Mouse (Mus musculus) stomach, embryonic 15.5 days (tissue): Measurements from ENCODE around the gene Kazn. TPM values are rescaled to one million over a fixed set of nuclear protein-coding genes. Genes with fewer than 3 reads are reported as not detected.

Source experiments
- ATAC-seq: fragments of 200-750 bp; cut with Nextera tagmentation; 2 replicates; pipeline ENCODE4 v1.8.0; 2017; ENCODE audit warnings: low read depth, moderate number of reproducible peaks, moderate TSS enrichment; ENCODE audit not compliant: insufficient read depth, low FRiP score
- H3K27ac ChIP-seq: fragments of 300-500 bp; sonication (generic); 2 replicates; pipeline ENCODE4 v1.5.1; 2015; ENCODE audit warnings: mild to moderate bottlenecking, inconsistent platforms
- H3K27me3 ChIP-seq: fragments of 300-500 bp; sonication (generic); replicated peaks from 2 replicates; pipeline ENCODE4 v1.6.1; 2015; ENCODE audit warnings: inconsistent platforms
- H3K36me3 ChIP-seq: fragments of 300-500 bp; sonication (generic); 2 replicates; pipeline ENCODE4 v1.6.1; 2015; ENCODE audit warnings: inconsistent platforms
- H3K4me1 ChIP-seq: fragments of 300-500 bp; sonication (generic); 2 replicates; pipeline ENCODE4 v1.6.1; 2015; ENCODE audit warnings: inconsistent platforms
- H3K4me2 ChIP-seq: fragments of 300-500 bp; sonication (generic); 2 replicates; pipeline ENCODE4 v1.6.1; 2015; ENCODE audit warnings: mild to moderate bottlenecking, inconsistent platforms
- H3K4me3 ChIP-seq: fragments of 300-500 bp; sonication (generic); replicated peaks from 2 replicates; pipeline ENCODE4 v1.5.1; 2015; ENCODE audit warnings: inconsistent platforms
- H3K9ac ChIP-seq: fragments of 300-500 bp; sonication (generic); 2 replicates; pipeline ENCODE4 v1.6.1; 2015; ENCODE audit warnings: inconsistent platforms
- H3K9me3 ChIP-seq: fragments of 300-500 bp; sonication (generic); 2 replicates; pipeline ENCODE4 v1.6.1; 2016; ENCODE audit warnings: inconsistent platforms
- WGBS: fragments of 180-500 bp; shearing (Covaris S2); methylation state at CpG from one replicate; pipeline ENCODE4 v1.1.7; 2015; 5-methylcytosine and 5-hydroxymethylcytosine counted together
- polyA plus RNA-seq: library from polyadenylated mRNA; unstranded; fragments of >200 nt; fragmentation: Nextera tagmentation; extraction: Ambion mirVana; gene quantifications from 2 replicates; pipeline ENCODE4 v1.2.1, GENCODE M21; 2015

Gene Kazn
- polyA plus RNA-seq, 1 experiment from 2014 or later, result 17.1 TPM

DNA sequence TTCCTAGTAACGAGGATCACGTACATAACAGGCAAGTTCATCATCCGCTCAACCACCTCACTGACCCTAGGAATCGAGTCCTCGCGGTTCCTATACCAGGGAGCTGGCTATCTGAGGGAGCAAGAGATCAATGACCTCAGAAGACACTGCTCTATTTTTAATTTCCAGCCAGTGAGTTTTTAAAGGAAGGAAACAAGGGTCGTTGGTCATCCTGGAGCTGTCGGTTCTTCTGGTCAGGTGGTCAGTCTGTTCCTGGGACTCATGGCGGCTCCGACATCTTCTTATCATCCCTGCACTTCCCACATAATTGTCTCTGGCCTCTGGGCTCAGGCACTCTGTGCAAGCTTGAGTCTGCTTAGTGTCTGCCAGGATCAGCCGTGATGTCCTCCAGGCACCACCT, 144.8 kb downstream of the Kazn start:
- H3K4me1 ChIP-seq, result peaks cover 9% of the 10 kb centered on the region
- 76% methylated on average over 11 of the region's 11 CpGs for WGBS
- no peak for ATAC-seq

DNA sequence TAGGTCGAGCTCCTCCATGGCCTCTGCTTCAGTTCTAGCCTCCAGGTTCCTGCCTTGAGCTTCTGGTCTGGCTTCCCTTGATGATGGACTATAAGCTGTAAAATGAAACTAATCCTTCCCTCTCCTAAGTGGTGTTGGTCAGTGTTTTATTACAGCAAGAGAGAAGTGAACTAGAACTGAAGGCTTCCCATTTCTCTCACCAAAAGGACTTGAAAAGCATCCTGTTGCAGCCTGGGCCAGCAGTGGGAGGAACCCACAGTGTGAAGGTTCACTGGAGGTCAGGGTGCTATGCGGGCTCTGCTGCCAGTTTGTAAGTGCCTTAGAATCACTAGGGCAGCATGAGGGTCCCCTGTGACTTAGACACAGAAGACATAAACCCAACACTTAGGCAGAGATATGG, 148.1 kb downstream of the Kazn start:
- Histone ChIP-seq H3K4me3 (no peak overlapping the region), H3K9ac (no peak overlapping the region), H3K9me3 (no peaks in the 10 kb centered on the region), H3K4me2 (no peak overlapping the region), H3K4me1 (no peaks in the 10 kb centered on the region), H3K27ac (no peak overlapping the region), H3K36me3 (no peaks in the 10 kb centered on the region), H3K27me3 (no peaks in the 10 kb centered on the region)
- 72% methylated on average over 2 of the region's 2 CpGs for WGBS
- ATAC-seq, result no peak

More for the DNA sequence above, 144.8 kb downstream of the Kazn start:
- no peak overlapping the region for H3K4me2 ChIP-seq
- H3K9ac ChIP-seq, result no peak overlapping the region
- no peaks in the 10 kb centered on the region for H3K27me3 ChIP-seq
- H3K36me3 ChIP-seq, result no peaks in the 10 kb centered on the region
- no peak overlapping the region for H3K27ac ChIP-seq
- no peak overlapping the region for H3K4me3 ChIP-seq
- H3K9me3 ChIP-seq, result no peaks in the 10 kb centered on the region

DNA sequence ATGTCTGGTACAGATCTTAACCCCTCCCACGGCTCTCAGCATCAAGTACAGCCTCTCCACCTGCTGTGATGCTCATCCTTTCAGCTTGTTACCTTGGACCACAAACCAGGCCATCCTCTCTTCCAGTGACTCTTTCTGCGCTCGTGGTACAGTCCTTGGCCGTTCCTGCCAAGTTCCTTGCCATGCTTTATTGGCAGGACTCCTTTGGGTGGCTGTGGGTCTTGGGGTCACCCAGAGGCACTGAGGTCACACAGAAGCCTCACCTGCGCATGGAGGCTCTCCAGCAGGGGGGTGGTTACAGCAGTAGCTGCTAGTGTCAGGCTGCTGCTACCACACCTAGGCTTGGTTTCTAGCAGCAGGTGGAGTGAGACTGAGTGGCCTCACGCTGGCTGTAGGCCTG, 149.2 kb downstream of the Kazn start:
- WGBS, result 80% methylated on average over 6 of the region's 6 CpGs

DNA sequence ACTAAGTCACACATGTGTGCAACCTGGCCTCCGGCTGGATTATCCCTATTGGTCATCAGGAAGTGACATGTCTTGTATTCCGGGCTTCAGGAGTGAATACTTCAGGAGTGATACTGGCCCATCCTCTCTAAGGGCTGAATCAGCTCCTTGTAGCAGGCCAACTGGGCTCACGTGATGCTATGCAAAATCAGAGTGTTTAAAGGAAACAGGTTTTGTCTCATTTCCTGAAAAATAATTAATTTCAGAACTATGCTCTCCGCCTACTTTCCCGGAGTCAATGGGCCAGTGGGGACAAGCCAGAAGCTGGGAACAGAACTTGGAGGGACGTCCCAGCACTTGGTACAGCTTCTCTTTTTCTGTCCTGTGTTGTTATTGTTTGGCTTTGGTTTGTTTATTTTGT, 150.4 kb downstream of the Kazn start:
- H3K27me3 ChIP-seq, result no peaks in the 10 kb centered on the region
- H3K9ac ChIP-seq, result no peak overlapping the region
- H3K27ac ChIP-seq, result no peak overlapping the region
- no peaks in the 10 kb centered on the region for H3K36me3 ChIP-seq
- H3K9me3 ChIP-seq, result no peaks in the 10 kb centered on the region
- ATAC-seq, result no peak
- 54% methylated on average over 6 of the region's 6 CpGs for WGBS
- H3K4me3 ChIP-seq, result no peak overlapping the region
- H3K4me2 ChIP-seq, result no peak overlapping the region
- H3K4me1 ChIP-seq, result peaks cover 9% of the 10 kb centered on the region; the same call in 1 of the 2 replicates

More for the DNA sequence above, 149.2 kb downstream of the Kazn start:
- no peak overlapping the region for H3K4me2 ChIP-seq
- peaks cover 5% of the 10 kb centered on the region; the same call in 1 of the 2 replicates for H3K4me1 ChIP-seq
- no peak overlapping the region for H3K4me3 ChIP-seq
- no peaks in the 10 kb centered on the region for H3K9me3 ChIP-seq
- no peak overlapping the region for H3K27ac ChIP-seq
- no peaks in the 10 kb centered on the region for H3K36me3 ChIP-seq
- H3K27me3 ChIP-seq, result no peaks in the 10 kb centered on the region
- no peak for ATAC-seq
- no peak overlapping the region for H3K9ac ChIP-seq

DNA sequence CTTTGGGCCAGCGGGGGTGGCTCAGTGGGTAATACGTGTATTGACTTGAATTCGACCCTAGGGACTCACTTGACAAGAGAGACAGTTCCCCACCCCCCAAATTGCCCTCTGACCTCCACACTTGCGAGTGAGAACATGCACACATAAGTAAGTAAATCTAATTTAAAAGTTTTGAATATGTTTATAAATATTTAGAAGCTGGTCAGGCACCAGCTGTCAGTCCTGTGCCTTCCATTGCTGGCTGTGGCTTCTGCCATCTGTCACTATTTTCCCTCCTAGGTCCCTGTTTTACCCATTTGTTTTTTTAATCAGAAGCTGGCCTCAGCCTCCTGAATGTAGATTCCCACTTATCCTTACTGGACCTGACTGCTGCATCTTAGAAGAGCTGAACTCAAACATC, 150.8 kb downstream of the Kazn start:
- Histone ChIP-seq H3K4me2 (no peak overlapping the region), H3K9me3 (no peaks in the 10 kb centered on the region), H3K36me3 (no peaks in the 10 kb centered on the region), H3K27me3 (no peaks in the 10 kb centered on the region), H3K4me3 (no peak overlapping the region), H3K9ac (no peak overlapping the region), H3K4me1 (peaks cover 11% of the 10 kb centered on the region; the same call in 1 of the 2 replicates), H3K27ac (no peak overlapping the region)
- WGBS, result 38% methylated on average over 4 of the region's 4 CpGs
- no peak for ATAC-seq

DNA sequence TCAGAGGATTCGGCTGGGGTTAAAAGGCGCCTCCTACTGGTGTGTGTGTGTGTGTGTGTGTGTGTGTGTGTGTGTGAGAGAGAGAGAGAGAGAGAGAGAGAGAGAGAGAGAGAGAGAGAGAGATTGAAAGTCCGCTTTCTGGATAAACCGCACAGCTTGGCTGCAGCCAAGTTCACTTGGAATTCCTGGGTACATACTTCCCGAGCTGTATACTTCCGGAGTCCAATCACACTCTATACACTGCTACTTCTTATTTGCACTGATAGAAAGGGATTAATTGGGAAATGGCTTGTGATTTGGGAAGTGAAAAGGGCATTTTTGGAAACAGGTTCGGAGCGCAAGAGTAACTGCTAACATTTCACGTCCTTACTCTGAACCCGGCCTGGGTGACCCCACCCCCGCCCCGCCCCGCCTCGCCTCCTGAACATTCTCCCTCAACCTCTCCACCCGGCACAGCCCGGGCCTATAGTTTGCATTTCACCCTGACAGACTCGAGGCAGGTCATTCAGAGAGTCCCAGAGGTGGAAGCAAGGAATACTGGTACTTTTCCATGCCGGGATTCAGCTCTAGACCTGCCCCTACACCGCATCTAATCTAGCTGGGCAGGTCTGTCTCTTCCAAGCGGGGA, 154.2 kb downstream of the Kazn start:
- WGBS, result 7% methylated on average over 20 of the region's 20 CpGs

DNA sequence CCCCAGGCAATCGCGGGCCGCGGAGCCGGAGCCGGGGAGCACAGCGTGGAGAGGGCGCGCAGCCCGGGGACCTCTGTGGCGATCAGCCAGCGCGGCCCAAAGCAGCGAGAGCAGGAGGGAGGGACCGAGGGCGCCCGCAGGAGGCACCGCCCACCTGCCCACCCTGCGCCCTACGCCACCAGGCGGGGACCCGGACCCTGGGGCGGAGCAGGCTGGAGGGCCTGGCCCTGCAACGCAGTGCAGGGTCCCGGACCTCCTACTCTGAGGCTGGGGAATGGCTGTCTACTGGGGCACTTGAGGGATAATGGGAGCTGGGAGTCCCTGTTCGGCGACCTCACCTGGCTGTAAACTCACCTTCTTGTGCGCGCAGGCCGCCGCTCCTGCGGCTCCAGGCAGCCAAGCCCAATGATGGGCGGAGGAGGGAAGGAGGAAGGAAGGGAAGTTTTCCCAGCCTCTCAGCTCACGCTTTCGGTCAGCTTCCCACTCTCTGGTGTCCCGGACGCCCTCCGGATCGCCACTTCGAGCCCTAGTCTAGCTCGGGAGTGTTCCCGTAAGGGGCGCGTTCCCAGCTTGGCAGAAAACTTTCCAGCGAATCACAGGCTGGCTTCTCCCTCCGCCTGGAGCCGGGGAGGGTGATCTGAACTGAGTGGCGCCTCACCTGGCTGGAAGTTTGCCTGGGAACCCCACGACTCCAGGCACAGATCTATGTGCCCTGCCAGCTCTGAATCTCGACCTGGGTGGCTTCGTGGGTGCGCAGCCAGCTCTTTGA, 154.9 kb downstream of the Kazn start, which contains the start of gene Tmem51:
Gene Tmem51, minus strand, starts transcription at position 174 of the 769 bp plus-strand sequence.
- H3K4me2 ChIP-seq, result peak within 1 kb of the TSS; percentile 97
- peak within 1 kb of the TSS; percentile 95 for H3K27ac ChIP-seq
- no peaks in the 10 kb centered on the region for H3K9me3 ChIP-seq
- H3K36me3 ChIP-seq, result no peaks in the 10 kb centered on the region
- peaks cover 40% of the 10 kb centered on the region for H3K4me1 ChIP-seq
- H3K27me3 ChIP-seq, result no peaks in the 10 kb centered on the region
- H3K4me3 ChIP-seq, result peak within 1 kb of the TSS; percentile 74
- peak; percentile 82 for ATAC-seq
- H3K9ac ChIP-seq, result peak within 1 kb of the TSS; percentile 69
- WGBS, result under 1% methylated on average over 51 of the region's 52 CpGs

More for the DNA sequence above, 154.2 kb downstream of the Kazn start:
- Histone ChIP-seq H3K4me3 (peak overlapping the region; percentile 74), H3K4me2 (peak overlapping the region; percentile 97), H3K9ac (peak overlapping the region; percentile 69), H3K27me3 (no peaks in the 10 kb centered on the region), H3K27ac (peak overlapping the region; percentile 95), H3K36me3 (no peaks in the 10 kb centered on the region), H3K4me1 (peaks cover 36% of the 10 kb centered on the region), H3K9me3 (no peaks in the 10 kb centered on the region)
- ATAC-seq, result peak; percentile 40; the same call in 1 of the 2 replicates

DNA sequence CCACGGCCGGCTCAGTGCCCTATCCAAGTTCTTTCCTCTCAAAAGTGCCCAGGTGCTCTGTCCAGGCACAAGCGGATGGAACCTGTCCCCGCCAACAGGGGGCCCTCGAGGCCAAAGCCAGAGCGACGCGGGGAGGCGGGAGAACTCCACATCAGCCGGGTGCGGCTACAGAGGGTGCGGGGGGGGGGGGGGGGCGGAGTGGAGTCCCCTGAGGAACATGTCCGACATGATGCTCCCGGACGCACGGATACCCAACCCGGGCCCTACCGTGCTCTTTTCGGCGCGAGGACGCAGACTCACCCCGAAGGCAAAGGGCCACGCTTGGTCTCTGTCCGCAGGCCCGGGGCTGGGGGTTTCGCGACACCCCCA, 155.5 kb downstream of the Kazn start:
- Histone ChIP-seq H3K4me2 (peak overlapping the region; percentile 97), H3K4me1 (peaks cover 40% of the 10 kb centered on the region), H3K36me3 (no peaks in the 10 kb centered on the region), H3K27me3 (no peaks in the 10 kb centered on the region), H3K9ac (peak overlapping the region; percentile 69), H3K4me3 (peak overlapping the region; percentile 74), H3K27ac (peak overlapping the region; percentile 95), H3K9me3 (no peaks in the 10 kb centered on the region)
- ATAC-seq, result peak; percentile 76
- WGBS, result under 1% methylated on average over 26 of the region's 29 CpGs

DNA sequence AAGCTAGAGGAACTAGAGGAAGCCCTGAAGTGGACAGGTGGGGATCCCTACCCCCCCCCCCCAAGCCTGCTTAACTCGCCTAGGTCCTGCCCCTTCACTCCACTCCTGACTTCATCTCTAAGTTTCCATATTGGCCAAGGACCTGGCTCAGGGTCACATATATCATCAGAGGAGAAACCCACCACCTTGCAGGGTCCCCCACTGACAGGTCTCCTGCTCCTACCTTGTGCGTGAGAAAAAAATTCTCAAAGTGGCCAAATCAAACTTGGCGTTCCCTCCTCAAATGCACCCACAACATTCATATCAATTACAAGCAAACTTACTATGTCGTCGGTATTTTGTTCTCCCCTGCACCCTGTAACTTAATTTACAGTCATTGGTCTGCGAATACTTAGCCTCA, 156.0 kb downstream of the Kazn start:
- peak overlapping the region; percentile 95 for H3K27ac ChIP-seq
- ATAC-seq, result no peak
- H3K4me1 ChIP-seq, result peaks cover 40% of the 10 kb centered on the region
- peak overlapping the region; percentile 6; the same call in 1 of the 2 replicates for H3K9ac ChIP-seq
- H3K4me2 ChIP-seq, result peak overlapping the region; percentile 97
- H3K4me3 ChIP-seq, result peak overlapping the region; percentile 74
- no peaks in the 10 kb centered on the region for H3K9me3 ChIP-seq
- H3K27me3 ChIP-seq, result no peaks in the 10 kb centered on the region
- H3K36me3 ChIP-seq, result no peaks in the 10 kb centered on the region
- 48% methylated on average over 6 of the region's 6 CpGs for WGBS

DNA sequence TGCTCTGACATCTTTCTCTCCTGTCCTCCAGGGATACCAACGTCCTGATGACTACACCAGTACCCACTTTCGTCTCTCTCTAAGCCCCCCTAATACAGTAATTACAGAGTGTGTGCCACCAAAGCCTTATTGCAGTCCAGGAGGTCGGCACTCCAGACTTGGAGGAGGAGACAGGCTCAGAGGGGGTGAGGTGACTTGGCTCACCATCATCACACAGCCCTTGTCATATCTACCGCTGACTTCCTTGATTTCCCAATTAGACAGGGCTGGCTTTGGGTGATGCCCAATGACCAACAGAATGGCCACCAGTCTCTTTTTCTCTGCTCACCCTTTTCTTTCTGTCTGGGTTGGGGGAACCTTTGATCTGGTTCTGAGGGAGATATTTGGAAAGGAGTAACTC, 156.5 kb downstream of the Kazn start:
- H3K27me3 ChIP-seq, result no peaks in the 10 kb centered on the region
- no peak for ATAC-seq
- H3K4me3 ChIP-seq, result peak overlapping the region; percentile 74
- H3K27ac ChIP-seq, result no peak overlapping the region
- 77% methylated on average over 4 of the region's 4 CpGs for whole genome bisulfite sequencing
- H3K9me3 ChIP-seq, result no peaks in the 10 kb centered on the region
- no peaks in the 10 kb centered on the region for H3K36me3 ChIP-seq
- peak overlapping the region; percentile 97 for H3K4me2 ChIP-seq
- H3K9ac ChIP-seq, result no peak overlapping the region
- H3K4me1 ChIP-seq, result peaks cover 43% of the 10 kb centered on the region

DNA sequence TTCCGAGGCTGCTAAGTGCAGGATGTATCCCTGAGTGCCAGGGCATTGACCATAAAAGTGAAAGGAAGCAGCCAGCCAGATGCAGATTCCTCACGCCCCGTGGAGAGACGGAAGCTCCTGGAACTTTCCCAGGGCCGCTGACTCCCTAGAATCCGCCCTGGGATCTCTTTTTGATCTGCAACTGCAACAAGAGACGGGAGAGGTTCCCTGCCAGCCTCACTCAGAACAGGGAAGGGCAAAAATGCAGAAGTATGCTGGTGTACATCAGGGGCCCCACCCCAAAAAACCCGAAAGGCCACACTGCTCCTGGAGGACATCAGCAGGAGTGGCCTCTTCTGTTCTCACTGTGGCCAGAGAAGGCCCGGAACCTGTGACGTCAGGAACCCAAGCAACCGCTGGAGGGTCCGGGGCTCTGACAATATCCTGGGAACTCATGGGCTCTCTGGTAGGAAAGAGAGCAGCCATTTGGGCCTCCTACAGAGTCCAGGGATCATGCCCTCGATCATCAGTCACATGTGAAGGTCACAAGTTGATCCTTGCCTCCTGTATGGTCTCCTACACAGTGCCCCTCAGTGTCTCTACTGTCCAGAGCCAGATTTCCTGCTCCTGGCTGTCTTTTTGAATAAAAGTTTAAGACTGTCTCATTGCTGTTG, 157.4 kb downstream of the Kazn start:
- Histone ChIP-seq H3K27ac (peak overlapping the region; percentile 46), H3K4me1 (peaks cover 49% of the 10 kb centered on the region), H3K27me3 (no peaks in the 10 kb centered on the region), H3K9ac (no peak overlapping the region), H3K36me3 (no peaks in the 10 kb centered on the region), H3K4me3 (peak overlapping the region; percentile 17), H3K4me2 (peak overlapping the region; percentile 97), H3K9me3 (no peaks in the 10 kb centered on the region)
- 44% methylated on average over 13 of the region's 13 CpGs for WGBS
- no peak for ATAC-seq
